Mouse (Mus musculus) heart, postnatal 0 days (tissue): ENCODE measurements around the gene Gm49325.

Experiments used
- CTCF ChIP-seq: IDR thresholded peaks from 2 replicates; pipeline ENCODE4 v1.5.1; 2016; ENCODE audit warnings: antibody characterized with exemption, control low read depth, low read depth
- EP300 ChIP-seq: IDR thresholded peaks from 2 replicates; pipeline ENCODE4 v1.6.1; 2016; ENCODE audit warnings: antibody characterized with exemption, low read depth

GRCm38 (mm10) chr10:77569973-77570658 is 35.9 kb upstream of the Gm49325 start:
- TF ChIP-seq CTCF (no peak), EP300 (no peak)
